Mouse (Mus musculus): ENCODE data around the gene Lgr5. TPM values are rescaled to one million over a fixed set of nuclear protein-coding genes. Genes with fewer than 3 reads are reported as not detected.

The Lgr5 gene
- 0.70 and 0.76 TPM in 2 replicates for polyA plus RNA-seq (2012; rRNA removed)
- polyA plus RNA-seq (2014; fragmentation: Nextera tagmentation; extraction: Ambion mirVana) = 0.84 and 0.88 TPM in 2 replicates

- ATAC-seq (ENCODE audit: insufficient read depth) = peak; percentile 46
- Histone ChIP-seq H3K4me3 (ENCODE audit: insufficient read depth in 1 of 2, low read depth in 2 of 2, low read length in 2 of 2) (peak within 1 kb of the TSS; percentile 28 to 49), H3K27me3 (ENCODE audit: control insufficient read depth, insufficient read depth, low read length) (peaks cover 36% of the 10 kb centered on the region), H3K9ac (replicated peaks) (no peak within 1 kb of the TSS), H3K4me1 (replicated peaks; ENCODE audit: control insufficient read depth in 2 of 2, insufficient read depth in 2 of 2, low read length in 1 of 2) (no peaks in the 10 kb centered on the region), H3K4me2 (ENCODE audit: low read depth) (peak within 1 kb of the TSS; percentile 48), H3K9me3 (ENCODE audit: control insufficient read depth, low read length) (no peaks in the 10 kb centered on the region), H3K27ac (no peak within 1 kb of the TSS), H3K36me3 (replicated peaks; ENCODE audit: control insufficient read depth, insufficient read depth, low read depth) (no peaks in the 10 kb centered on the region)
- WGBS (ENCODE audit: insufficient replicate concordance) = 1% methylated on average over 47 of the region's 47 CpGs
- DNase-seq (ENCODE audit: low read depth in 3 of 3, low spot score in 3 of 3) = no peak
- peak; percentile 17; the same call in 1 of the 2 replicates for TF ChIP-seq CTCF (IDR thresholded peaks at IDR 0.05; ENCODE audit: low read depth)
- TF ChIP-seq EP300 (IDR thresholded peaks at IDR 0.05; ENCODE audit: low read depth) = no peak
Measured at GRCm38 (mm10) chr10:115587301-115587969, at the start of gene Lgr5. Lgr5 (minus strand) TSS chr10:115587780.

- no peak overlapping the region for H3K27ac ChIP-seq
- ATAC-seq (ENCODE audit: insufficient read depth) (no peak), DNase-seq (ENCODE audit: low read depth in 3 of 3, low spot score in 3 of 3) (no peak)
- no peak overlapping the region for H3K4me2 ChIP-seq (ENCODE audit: low read depth)
- H3K4me3 ChIP-seq (ENCODE audit: insufficient read depth in 1 of 2, low read depth in 2 of 2, low read length in 2 of 2) = no peak overlapping the region
- no peak overlapping the region for H3K9ac ChIP-seq (replicated peaks)
- H3K9me3 ChIP-seq (ENCODE audit: control insufficient read depth, low read length) = no peaks in the 10 kb centered on the region
- no peaks in the 10 kb centered on the region for H3K27me3 ChIP-seq (ENCODE audit: control insufficient read depth, insufficient read depth, low read length)
- H3K4me1 ChIP-seq (replicated peaks; ENCODE audit: control insufficient read depth in 2 of 2, insufficient read depth in 2 of 2, low read length in 1 of 2) = no peaks in the 10 kb centered on the region
- no peaks in the 10 kb centered on the region for H3K36me3 ChIP-seq (replicated peaks; ENCODE audit: control insufficient read depth, insufficient read depth, low read depth)
- 68% methylated on average over 6 of the region's 6 CpGs for WGBS (ENCODE audit: insufficient replicate concordance)
- TF ChIP-seq CTCF (IDR thresholded peaks at IDR 0.05; ENCODE audit: low read depth) = no peak
- TF ChIP-seq EP300 (IDR thresholded peaks at IDR 0.05; ENCODE audit: low read depth) = no peak
Measured at GRCm38 (mm10) chr10:115626678-115627077, 39.1 kb upstream of the Lgr5 start.

GRCm38 (mm10) chr10:115624957-115625356, 37.4 kb upstream of the Lgr5 start:
- no peak for ATAC-seq (ENCODE audit: insufficient read depth)

GRCm38 (mm10) chr10:115623956-115624671, 36.5 kb upstream of the Lgr5 start:
- H3K4me1 ChIP-seq (replicated peaks; ENCODE audit: control insufficient read depth in 2 of 2, insufficient read depth in 2 of 2, low read length in 1 of 2) = no peaks in the 10 kb centered on the region
- WGBS (ENCODE audit: insufficient replicate concordance) = 50% methylated on average over 15 of the region's 15 CpGs

More at GRCm38 (mm10) chr10:115624957-115625356, 37.4 kb upstream of the Lgr5 start:
- no peaks in the 10 kb centered on the region for H3K36me3 ChIP-seq (replicated peaks; ENCODE audit: control insufficient read depth, insufficient read depth, low read depth)
- DNase-seq (ENCODE audit: low read depth in 3 of 3, low spot score in 3 of 3) = no peak
- no peaks in the 10 kb centered on the region for H3K27me3 ChIP-seq (ENCODE audit: control insufficient read depth, insufficient read depth, low read length)
- TF ChIP-seq EP300 (IDR thresholded peaks at IDR 0.05; ENCODE audit: low read depth) = no peak
- no peak for TF ChIP-seq CTCF (IDR thresholded peaks at IDR 0.05; ENCODE audit: low read depth)
- H3K27ac ChIP-seq = no peak overlapping the region
- H3K4me3 ChIP-seq (ENCODE audit: insufficient read depth in 1 of 2, low read depth in 2 of 2, low read length in 2 of 2) = no peak overlapping the region
- no peaks in the 10 kb centered on the region for H3K9me3 ChIP-seq (ENCODE audit: control insufficient read depth, low read length)
- 60% methylated on average over 2 of the region's 2 CpGs for WGBS (ENCODE audit: insufficient replicate concordance)
- no peaks in the 10 kb centered on the region for H3K4me1 ChIP-seq (replicated peaks; ENCODE audit: control insufficient read depth in 2 of 2, insufficient read depth in 2 of 2, low read length in 1 of 2)
- no peak overlapping the region for H3K9ac ChIP-seq (replicated peaks)
- H3K4me2 ChIP-seq (ENCODE audit: low read depth) = no peak overlapping the region

GRCm38 (mm10) chr10:115623481-115623880, 35.9 kb upstream of the Lgr5 start:
- DNase-seq (ENCODE audit: low read depth in 3 of 3, low spot score in 3 of 3) = no peak
- no peak for TF ChIP-seq EP300 (IDR thresholded peaks at IDR 0.05; ENCODE audit: low read depth)
- TF ChIP-seq CTCF (IDR thresholded peaks at IDR 0.05; ENCODE audit: low read depth) = no peak
- ATAC-seq (ENCODE audit: insufficient read depth) = no peak
- Histone ChIP-seq H3K27me3 (ENCODE audit: control insufficient read depth, insufficient read depth, low read length) (no peaks in the 10 kb centered on the region), H3K4me1 (replicated peaks; ENCODE audit: control insufficient read depth in 2 of 2, insufficient read depth in 2 of 2, low read length in 1 of 2) (no peaks in the 10 kb centered on the region), H3K27ac (no peak overlapping the region), H3K36me3 (replicated peaks; ENCODE audit: control insufficient read depth, insufficient read depth, low read depth) (no peaks in the 10 kb centered on the region), H3K9ac (replicated peaks) (no peak overlapping the region), H3K4me2 (ENCODE audit: low read depth) (no peak overlapping the region), H3K9me3 (ENCODE audit: control insufficient read depth, low read length) (no peaks in the 10 kb centered on the region), H3K4me3 (ENCODE audit: insufficient read depth in 1 of 2, low read depth in 2 of 2, low read length in 2 of 2) (no peak overlapping the region)
- WGBS (ENCODE audit: insufficient replicate concordance) = 72% methylated on average over 7 of the region's 7 CpGs

More at GRCm38 (mm10) chr10:115623956-115624671, 36.5 kb upstream of the Lgr5 start:
- DNase-seq (ENCODE audit: low read depth in 3 of 3, low spot score in 3 of 3) = no peak
- Histone ChIP-seq H3K9ac (replicated peaks) (no peak overlapping the region), H3K4me2 (ENCODE audit: low read depth) (no peak overlapping the region), H3K4me3 (ENCODE audit: insufficient read depth in 1 of 2, low read depth in 2 of 2, low read length in 2 of 2) (no peak overlapping the region), H3K36me3 (replicated peaks; ENCODE audit: control insufficient read depth, insufficient read depth, low read depth) (no peaks in the 10 kb centered on the region), H3K27ac (no peak overlapping the region), H3K9me3 (ENCODE audit: control insufficient read depth, low read length) (no peaks in the 10 kb centered on the region), H3K27me3 (ENCODE audit: control insufficient read depth, insufficient read depth, low read length) (no peaks in the 10 kb centered on the region)
- TF ChIP-seq EP300 (IDR thresholded peaks at IDR 0.05; ENCODE audit: low read depth) (no peak), CTCF (IDR thresholded peaks at IDR 0.05; ENCODE audit: low read depth) (no peak)
- ATAC-seq (ENCODE audit: insufficient read depth) = no peak
